Mouse (Mus musculus) forebrain, embryonic 10.5 days (tissue): Measurements from ENCODE around the gene AU022252. TPM values are rescaled to one million over a fixed set of nuclear protein-coding genes. Genes with fewer than 3 reads are reported as not detected.

Experiments used
- DNase-seq: peaks from one replicate; pipeline ENCODE4 v3.0.0-alpha.2; 2017; ENCODE audit warnings: low spot score; ENCODE audit errors: extremely low spot score
- H3K27ac ChIP-seq: fragments of 300-500 bp; sonication (generic); 2 replicates; pipeline ENCODE4 v1.5.1; 2016; ENCODE audit warnings: mild to moderate bottlenecking
- H3K27me3 ChIP-seq: fragments of 300-500 bp; sonication (generic); 2 replicates; pipeline ENCODE4 v1.6.1; 2016; ENCODE audit warnings: mild to moderate bottlenecking; ENCODE audit not compliant: poor library complexity, severe bottlenecking
- H3K36me3 ChIP-seq: fragments of 300-500 bp; sonication (generic); replicated peaks from 2 replicates; pipeline ENCODE4 v1.6.1; 2016; ENCODE audit warnings: mild to moderate bottlenecking, moderate library complexity
- H3K4me1 ChIP-seq: fragments of 300-500 bp; sonication (generic); 2 replicates; pipeline ENCODE4 v1.6.1; 2016
- H3K4me3 ChIP-seq: fragments of 300-500 bp; sonication (generic); 2 replicates; pipeline ENCODE4 v1.5.1; 2016; ENCODE audit warnings: mild to moderate bottlenecking, moderate library complexity
- H3K9me3 ChIP-seq: fragments of 300-500 bp; sonication (generic); 2 replicates; pipeline ENCODE4 v1.6.1; 2016; ENCODE audit warnings: mild to moderate bottlenecking, moderate library complexity
- WGBS: fragments of 180-500 bp; shearing (Covaris S2); methylation state at CpG from one replicate; pipeline ENCODE4 v1.1.7; 2016; 5-methylcytosine and 5-hydroxymethylcytosine counted together
- polyA plus RNA-seq: library from polyadenylated mRNA; unstranded; fragments of >200 nt; fragmentation: Nextera tagmentation; extraction: Ambion mirVana; gene quantifications from 2 replicates; pipeline ENCODE4 v1.2.1, GENCODE M21; 2016

AU022252 gene
- polyA plus RNA-seq, 1 experiment from 2014 or later: 32.7 TPM

GRCm38 (mm10) chr4:119254012-119254618 is 21.6 kb upstream of the AU022252 start:
- 0 out of 2 replicates have a peak overlapping the region, but pooled peaks have one; percentile 9 for H3K4me3 ChIP-seq
- H3K4me1 ChIP-seq: peaks cover 38% of the 10 kb centered on the region
- H3K9me3 ChIP-seq: no peaks in the 10 kb centered on the region
- no peak for DNase-seq
- H3K36me3 ChIP-seq: no peaks in the 10 kb centered on the region
- H3K27me3 ChIP-seq: no peaks in the 10 kb centered on the region
- WGBS: 26% methylated on average over 9 of the region's 9 CpGs
- peak overlapping the region; percentile 79 for H3K27ac ChIP-seq

- peaks cover 10% of the 10 kb centered on the region for H3K36me3 ChIP-seq
- H3K9me3 ChIP-seq: no peaks in the 10 kb centered on the region
- H3K4me1 ChIP-seq: peaks cover 44% of the 10 kb centered on the region
- no peak for DNase-seq
- H3K27me3 ChIP-seq: no peaks in the 10 kb centered on the region
- 83% methylated on average over 7 of the region's 7 CpGs for WGBS
- H3K4me3 ChIP-seq: no peak overlapping the region
- no peak overlapping the region for H3K27ac ChIP-seq
Observed at GRCm38 (mm10) chr4:119252025-119252808, 19.7 kb upstream of the AU022252 start.

- Histone ChIP-seq H3K4me3 (no peak overlapping the region), H3K36me3 (peaks cover 45% of the 10 kb centered on the region), H3K27me3 (no peaks in the 10 kb centered on the region), H3K9me3 (no peaks in the 10 kb centered on the region), H3K27ac (no peak overlapping the region), H3K4me1 (peaks cover 17% of the 10 kb centered on the region)
- WGBS: 87% methylated on average over 11 of the region's 11 CpGs
- no peak for DNase-seq
Observed at GRCm38 (mm10) chr4:119248407-119248965, 16.0 kb upstream of the AU022252 start.

- peaks cover 17% of the 10 kb centered on the region for H3K4me1 ChIP-seq
- 30% methylated on average over 13 of the region's 13 CpGs for WGBS
- H3K9me3 ChIP-seq: no peaks in the 10 kb centered on the region
- H3K27me3 ChIP-seq: no peaks in the 10 kb centered on the region
- peak; percentile 65 for DNase-seq
- H3K4me3 ChIP-seq: peak overlapping the region; percentile 20; the same call in 1 of the 2 replicates
- peaks cover 53% of the 10 kb centered on the region for H3K36me3 ChIP-seq
- H3K27ac ChIP-seq: peak overlapping the region; percentile 76
Observed at GRCm38 (mm10) chr4:119247462-119248235, 15.1 kb upstream of the AU022252 start.

- Histone ChIP-seq H3K36me3 (peaks cover 62% of the 10 kb centered on the region), H3K9me3 (no peaks in the 10 kb centered on the region), H3K27me3 (no peaks in the 10 kb centered on the region), H3K4me3 (no peak overlapping the region), H3K4me1 (peaks cover 17% of the 10 kb centered on the region), H3K27ac (peak overlapping the region; percentile 76)
- WGBS: 86% methylated on average over 14 of the region's 14 CpGs
- DNase-seq: no peak
Observed at GRCm38 (mm10) chr4:119246688-119247225, 14.2 kb upstream of the AU022252 start.

- peaks cover 17% of the 10 kb centered on the region for H3K4me1 ChIP-seq
- H3K4me3 ChIP-seq: no peak overlapping the region
- H3K9me3 ChIP-seq: no peaks in the 10 kb centered on the region
- H3K36me3 ChIP-seq: peaks cover 70% of the 10 kb centered on the region
- H3K27ac ChIP-seq: no peak overlapping the region
- no peaks in the 10 kb centered on the region for H3K27me3 ChIP-seq
- no peak for DNase-seq
- WGBS: 83% methylated on average over 9 of the region's 9 CpGs
Observed at GRCm38 (mm10) chr4:119245961-119246360, 13.4 kb upstream of the AU022252 start.

- peaks cover 74% of the 10 kb centered on the region for H3K36me3 ChIP-seq
- H3K4me1 ChIP-seq: peaks cover 17% of the 10 kb centered on the region
- DNase-seq: no peak
- no peak overlapping the region for H3K27ac ChIP-seq
- H3K4me3 ChIP-seq: no peak overlapping the region
- no peaks in the 10 kb centered on the region for H3K9me3 ChIP-seq
- 83% methylated on average over 7 of the region's 7 CpGs for WGBS
- H3K27me3 ChIP-seq: no peaks in the 10 kb centered on the region
Observed at GRCm38 (mm10) chr4:119245556-119245955, 13.0 kb upstream of the AU022252 start.

GRCm38 (mm10) chr4:119244468-119245240 is 12.1 kb upstream of the AU022252 start:
- no peak for DNase-seq
- Histone ChIP-seq H3K4me1 (peaks cover 17% of the 10 kb centered on the region), H3K27me3 (no peaks in the 10 kb centered on the region), H3K9me3 (no peaks in the 10 kb centered on the region), H3K27ac (no peak overlapping the region), H3K4me3 (no peak overlapping the region), H3K36me3 (peaks cover 77% of the 10 kb centered on the region)
- 88% methylated on average over 22 of the region's 22 CpGs for WGBS

GRCm38 (mm10) chr4:119242571-119242970 is 10.1 kb upstream of the AU022252 start:
- H3K4me3 ChIP-seq: no peak overlapping the region
- DNase-seq: no peak
- no peak overlapping the region for H3K27ac ChIP-seq
- H3K4me1 ChIP-seq: peaks cover 22% of the 10 kb centered on the region
- no peaks in the 10 kb centered on the region for H3K9me3 ChIP-seq
- H3K27me3 ChIP-seq: no peaks in the 10 kb centered on the region
- H3K36me3 ChIP-seq: peaks cover 75% of the 10 kb centered on the region
- 94% methylated on average over 12 of the region's 12 CpGs for WGBS

- H3K36me3 ChIP-seq: peaks cover 79% of the 10 kb centered on the region
- WGBS: 88% methylated on average over 14 of the region's 14 CpGs
- H3K27me3 ChIP-seq: no peaks in the 10 kb centered on the region
- H3K4me3 ChIP-seq: no peak overlapping the region
- H3K9me3 ChIP-seq: no peaks in the 10 kb centered on the region
- H3K27ac ChIP-seq: no peak overlapping the region
- peaks cover 13% of the 10 kb centered on the region for H3K4me1 ChIP-seq
- DNase-seq: no peak
Observed at GRCm38 (mm10) chr4:119241664-119242063, 9.2 kb upstream of the AU022252 start.

GRCm38 (mm10) chr4:119239181-119239682 is 6.7 kb upstream of the AU022252 start:
- WGBS: 46% methylated on average over 12 of the region's 12 CpGs
- Histone ChIP-seq H3K4me3 (peak overlapping the region; percentile 16; the same call in 1 of the 2 replicates), H3K36me3 (peaks cover 60% of the 10 kb centered on the region), H3K4me1 (peaks cover 15% of the 10 kb centered on the region), H3K9me3 (no peaks in the 10 kb centered on the region), H3K27me3 (peaks cover 3% of the 10 kb centered on the region; the same call in 1 of the 2 replicates), H3K27ac (peak overlapping the region; percentile 85)
- DNase-seq: peak; percentile 43
